Mouse (Mus musculus) brain, adult 2 months (tissue): ENCODE measurements around the gene Amacr.

ENCODE experiments used
- DNase-seq: peaks from one replicate; pipeline ENCODE4 v3.0.0; 2011; ENCODE audit warnings: low read depth, low spot score

Amacr gene

GRCm38 (mm10) chr15:10981377-10982063, at the start of gene Amacr:
Gene Amacr (plus strand): TSS chr15:10981756.
- peak; percentile 97 for DNase-seq

DNA sequence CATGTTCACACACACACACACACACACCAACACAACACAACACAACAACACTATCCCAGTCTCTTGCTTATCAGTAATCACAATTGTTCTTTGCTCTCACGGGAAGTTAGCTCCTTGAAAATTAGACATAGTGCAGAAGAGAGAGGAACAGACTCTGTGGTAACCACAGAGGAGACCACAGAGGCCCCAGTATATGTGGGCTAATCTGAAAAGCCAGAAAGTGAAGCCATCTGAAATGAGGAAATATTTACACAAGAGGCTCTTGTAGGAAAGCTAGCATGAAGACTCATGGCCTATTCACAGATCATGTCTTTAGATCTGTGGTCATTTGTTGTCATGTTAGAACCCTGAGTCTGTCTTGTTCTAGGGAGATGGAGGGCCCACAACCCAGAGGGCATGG, 47.6 kb upstream of the Amacr start:
- no peak for DNase-seq

DNA sequence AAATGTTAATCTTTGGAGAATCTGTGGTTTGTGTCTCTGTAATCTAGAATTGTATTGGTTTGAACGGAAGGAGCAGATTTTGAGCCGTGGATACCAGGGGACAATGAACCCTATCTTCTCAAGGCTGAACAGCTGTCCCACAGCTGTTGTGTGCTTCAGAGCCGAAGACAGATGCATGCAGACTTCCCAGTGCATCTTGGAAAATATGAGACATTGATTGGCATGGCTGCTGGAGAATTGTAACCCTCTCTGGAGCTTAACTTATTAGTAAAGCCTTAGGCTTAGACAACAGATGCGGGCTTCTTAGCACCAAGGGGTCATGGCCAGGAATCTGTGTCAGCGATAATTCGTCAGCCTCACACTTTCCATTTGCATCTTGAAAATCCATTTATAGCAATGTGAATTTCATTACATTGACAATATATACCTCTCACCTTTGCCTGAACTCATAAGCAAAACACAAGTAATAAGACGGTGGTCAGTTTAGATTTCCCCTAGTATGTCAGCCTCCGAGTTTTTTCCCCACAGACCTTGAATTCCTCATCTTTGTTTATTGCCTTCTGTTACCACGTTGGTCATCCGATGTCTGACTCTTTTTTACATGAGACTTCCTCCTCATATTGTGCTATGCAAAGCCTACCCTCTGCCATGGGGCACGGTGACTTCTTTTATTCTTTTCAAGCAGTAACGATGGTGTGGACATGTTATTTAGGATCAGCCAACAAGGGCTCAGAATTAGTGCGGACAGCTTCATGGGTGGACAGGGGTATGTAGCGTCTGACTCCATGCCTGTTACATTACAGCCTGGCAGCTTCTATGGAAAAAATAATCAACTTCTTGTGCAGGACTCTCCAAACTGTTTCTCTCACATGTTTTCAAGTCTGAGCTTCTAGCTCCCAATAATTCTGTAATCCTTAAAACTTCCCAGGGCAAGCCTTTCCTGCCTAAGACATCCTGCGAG, 41.1 kb upstream of the Amacr start:
- no peak for DNase-seq

GRCm38 (mm10) chr15:10941901-10942300, 39.7 kb upstream of the Amacr start:
- no peak for DNase-seq

- no peak for DNase-seq
Observed at GRCm38 (mm10) chr15:10947852-10948251, 33.7 kb upstream of the Amacr start.

GRCm38 (mm10) chr15:10951951-10952759, 29.4 kb upstream of the Amacr start, which contains the start of gene C1qtnf3:
Gene C1qtnf3 (plus strand): TSS chr15:10952332.
- DNase-seq: no peak

DNA sequence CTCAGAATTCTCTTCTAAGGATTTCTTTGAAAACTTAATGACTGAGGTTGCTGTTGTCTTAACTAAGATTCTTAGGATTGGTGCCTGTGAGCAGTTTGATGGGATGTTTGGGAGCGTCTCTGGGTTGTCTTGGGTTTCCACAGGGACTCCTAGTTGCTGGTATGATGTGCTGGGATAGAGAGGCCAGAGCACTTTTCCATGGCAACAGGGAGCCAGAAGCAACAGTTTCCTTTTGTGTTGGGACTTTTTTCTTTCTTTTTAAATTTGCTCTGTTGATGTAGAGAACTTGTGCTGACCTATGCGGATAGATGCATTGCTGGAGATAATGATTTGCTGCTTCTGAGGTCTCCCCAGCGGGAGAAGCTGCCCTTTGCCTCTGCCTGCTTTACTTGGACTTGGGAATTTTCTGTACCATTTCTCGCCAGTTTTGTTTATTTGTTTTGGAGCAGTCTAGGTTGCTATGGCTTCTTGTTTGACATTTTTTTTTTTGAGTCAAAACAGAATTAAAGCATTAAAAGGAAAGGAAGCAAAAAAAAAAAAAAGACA, 28.7 kb upstream of the Amacr start:
- no peak for DNase-seq

DNA sequence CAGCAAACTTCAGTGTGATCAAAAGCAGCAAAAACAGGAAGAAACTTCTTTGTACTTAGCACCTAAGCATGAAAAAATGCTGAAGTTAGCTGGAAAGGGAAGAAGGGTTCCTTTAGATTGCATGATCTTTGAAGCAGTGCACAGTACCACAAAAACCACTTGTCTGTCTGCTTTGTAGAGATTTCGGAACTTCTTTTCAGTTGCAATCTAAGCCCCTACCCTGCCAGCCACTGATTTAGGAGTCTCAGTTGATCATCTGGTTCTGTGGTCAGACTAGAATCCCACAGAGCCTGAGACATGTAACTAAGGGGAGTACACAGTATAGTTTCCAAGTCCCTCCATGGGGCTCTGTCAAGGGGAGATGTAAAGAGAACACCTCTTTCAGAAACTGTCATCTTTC, 28.1 kb upstream of the Amacr start:
- no peak for DNase-seq

GRCm38 (mm10) chr15:10954381-10955016, 27.1 kb upstream of the Amacr start:
- DNase-seq: no peak

DNA sequence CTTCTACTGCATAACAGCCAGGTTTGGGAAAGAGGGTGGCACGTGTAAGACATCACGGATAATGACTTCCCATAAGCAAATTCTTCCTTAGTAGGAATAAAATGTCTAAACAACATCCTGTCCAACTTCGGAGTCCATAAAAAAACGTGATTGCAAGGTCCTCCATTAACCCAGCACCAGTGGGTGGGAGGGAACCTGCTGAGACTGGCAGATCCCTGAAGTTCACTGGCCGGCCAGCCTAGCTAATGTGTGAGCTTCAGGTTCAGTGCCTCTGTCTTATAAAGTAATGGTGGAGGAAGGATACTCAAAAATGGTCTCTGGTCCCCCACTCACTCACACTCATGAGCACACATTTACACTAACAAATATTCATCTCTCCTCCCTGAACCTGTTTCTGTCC, 26.4 kb upstream of the Amacr start:
- no peak for DNase-seq

GRCm38 (mm10) chr15:10956706-10957105, 24.9 kb upstream of the Amacr start:
- DNase-seq: no peak

DNA sequence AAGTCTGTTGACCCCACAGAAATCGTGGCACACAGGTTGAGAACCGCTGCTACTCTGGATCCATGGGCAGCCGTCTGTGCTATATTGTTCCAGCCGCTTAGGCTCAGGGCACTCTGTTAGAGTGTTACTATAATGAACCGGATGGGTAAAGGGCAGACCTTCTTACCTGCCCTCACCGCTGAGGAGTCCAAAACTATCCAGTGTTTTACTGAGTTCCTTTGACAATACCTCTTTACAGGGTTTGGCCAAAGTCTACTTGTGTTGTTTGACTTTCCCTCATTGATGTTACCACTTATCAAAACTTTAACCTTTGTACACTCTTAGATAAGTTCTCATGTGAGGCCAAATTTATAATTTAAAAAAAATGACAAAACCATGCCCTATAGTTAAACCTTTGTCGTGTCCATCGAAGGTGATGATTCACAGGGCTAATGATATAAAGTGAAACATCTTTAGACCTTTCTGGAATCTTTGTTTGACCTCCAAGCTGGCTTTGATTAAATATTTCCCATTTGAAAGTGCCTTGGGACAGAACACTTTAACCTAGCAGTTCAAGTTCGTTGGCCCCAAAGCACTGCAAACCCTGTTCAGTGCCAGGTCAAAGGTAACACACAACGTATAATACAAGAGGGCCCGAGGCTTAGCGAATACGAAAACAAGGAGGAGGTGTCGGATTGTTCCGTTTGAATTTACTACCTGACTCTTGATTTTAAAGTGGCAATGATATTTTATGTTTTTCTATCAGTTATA, 22.1 kb upstream of the Amacr start:
- no peak for DNase-seq

DNA sequence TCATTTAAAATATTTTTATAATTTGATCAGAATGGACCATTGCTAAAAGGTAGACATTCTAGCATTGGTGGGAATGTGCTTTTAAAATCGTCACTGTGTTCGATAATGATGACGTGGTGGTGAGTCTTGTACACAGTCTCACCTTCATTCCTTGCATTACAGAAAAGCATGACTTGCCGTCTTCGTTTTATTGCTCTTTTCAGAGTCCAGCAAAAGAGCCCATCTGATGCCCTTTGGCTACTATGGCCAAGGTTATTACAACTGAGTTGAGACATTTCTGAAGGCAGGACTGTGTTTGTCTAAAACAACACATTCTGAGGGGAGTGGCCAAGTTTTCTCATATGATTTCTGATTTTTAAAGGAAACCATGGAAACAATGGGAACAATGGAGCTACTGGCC, 21.3 kb upstream of the Amacr start:
- DNase-seq: no peak

- DNase-seq: no peak
Observed at GRCm38 (mm10) chr15:10962601-10963000, 19.0 kb upstream of the Amacr start.

- DNase-seq: no peak
Observed at GRCm38 (mm10) chr15:10969439-10969838, 12.1 kb upstream of the Amacr start.

DNA sequence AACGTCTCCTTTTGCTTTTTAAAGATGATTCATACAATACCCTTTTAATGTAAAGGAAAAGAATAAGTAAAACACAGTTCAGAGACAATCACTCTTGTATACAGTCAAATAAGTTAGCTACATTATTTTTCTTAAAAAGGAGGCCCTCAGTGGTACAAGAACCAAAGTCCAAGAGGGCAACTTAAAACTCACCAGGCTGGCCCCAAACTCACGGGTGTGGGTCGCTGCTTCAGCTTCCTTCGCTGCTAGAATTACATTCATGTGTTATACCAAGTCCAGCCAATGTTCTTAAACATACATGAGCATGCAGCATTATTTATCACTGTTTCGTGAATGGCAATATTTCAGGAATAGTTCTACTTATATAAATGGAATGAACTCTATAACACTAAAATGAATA, 10.8 kb upstream of the Amacr start:
- DNase-seq: no peak

- DNase-seq: no peak
Observed at GRCm38 (mm10) chr15:10977151-10977550, 4.4 kb upstream of the Amacr start.

DNA sequence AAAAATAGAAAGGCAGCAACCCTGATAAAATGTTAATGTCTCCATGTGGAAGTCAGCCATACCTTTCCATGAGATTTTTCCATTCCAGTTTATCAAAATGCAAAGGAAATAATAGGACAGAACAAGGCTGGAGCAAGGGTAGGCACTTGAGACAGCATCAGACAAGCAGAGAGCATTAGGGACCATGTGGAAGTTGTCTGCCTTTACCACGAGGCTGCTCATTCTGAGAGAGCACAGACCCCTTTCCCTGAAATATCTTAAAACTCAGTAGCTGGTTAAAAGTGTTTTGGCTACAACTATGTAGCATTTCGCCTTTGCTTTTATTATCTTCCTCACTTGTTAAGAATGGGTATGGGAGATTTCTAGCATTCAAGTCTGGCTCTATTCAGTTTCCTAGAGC, 844 bp upstream of the Amacr start:
- DNase-seq: no peak

DNA sequence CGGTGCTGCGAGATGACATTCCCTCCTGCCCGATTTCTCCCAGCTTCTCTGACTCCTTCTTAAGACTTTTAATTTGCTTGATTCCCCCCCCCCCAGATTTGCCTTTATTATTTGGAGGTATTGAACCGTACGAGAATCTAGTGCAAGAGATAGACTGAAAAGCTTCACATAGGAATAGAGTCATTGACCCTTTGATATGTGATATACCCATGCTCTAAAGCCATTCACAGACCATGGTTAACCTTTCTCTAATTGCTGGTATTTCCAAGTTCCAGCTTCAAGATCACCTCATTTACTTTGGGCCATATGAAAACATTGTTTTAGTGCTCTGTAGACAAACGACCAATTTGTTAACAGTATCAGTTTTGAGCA, 494 bp downstream of the Amacr start:
- peak; percentile 15 for DNase-seq

- DNase-seq: no peak
Observed at GRCm38 (mm10) chr15:10985756-10986155, 4.2 kb downstream of the Amacr start.

DNA sequence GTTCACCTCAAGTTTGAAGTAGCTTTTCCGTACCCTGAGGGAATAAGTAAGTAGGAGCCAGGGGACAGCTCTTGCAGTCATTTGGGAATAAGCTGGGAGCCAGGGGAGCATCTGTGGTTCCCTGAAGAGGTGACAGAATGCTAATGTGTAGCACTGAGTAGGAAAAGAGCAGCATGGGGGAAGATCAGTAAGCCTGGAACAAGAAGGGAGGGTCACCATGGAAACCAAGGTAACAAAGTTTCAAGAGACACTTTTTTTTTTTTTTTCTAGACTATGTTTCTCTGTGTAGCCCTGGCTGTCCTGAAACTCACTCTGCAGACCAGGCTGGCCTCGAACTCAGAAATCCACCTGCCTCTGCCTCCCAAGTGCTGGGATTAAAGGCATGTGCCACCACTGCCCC, 4.9 kb downstream of the Amacr start:
- DNase-seq: peak; percentile 46
